Mouse (Mus musculus): ENCODE measurements around the gene Cdx4.

DNA sequence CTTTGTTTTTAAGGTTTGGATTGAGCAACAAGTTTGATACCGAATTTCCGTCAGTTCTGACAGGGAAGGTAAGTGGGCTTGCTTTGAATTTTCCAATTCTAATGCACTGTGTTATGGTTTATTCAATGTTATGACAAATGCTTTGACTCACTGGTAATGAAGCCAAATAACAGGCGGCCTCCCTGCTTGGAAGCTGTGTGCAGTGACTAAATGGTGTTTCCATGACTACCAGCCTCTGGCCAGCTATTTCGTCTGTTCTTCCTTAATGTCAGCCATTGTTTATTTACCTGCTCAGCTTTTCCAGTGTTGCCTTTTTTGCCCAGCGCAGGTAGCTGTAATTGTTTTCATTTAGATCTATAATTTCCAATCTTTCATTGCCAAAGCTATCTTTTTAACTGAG is 45.0 kb downstream of the Cdx4 start:
- TF ChIP-seq CTCF (IDR thresholded peaks at IDR 0.05; ENCODE audit: low read depth, low read length), result no peak
- no peak for TF ChIP-seq POLR2A (IDR thresholded peaks at IDR 0.05; ENCODE audit: borderline replicate concordance, low read depth, low read length)

All from bone marrow macrophage, adult 2 months (primary cell).